In the genomic region with DNA sequence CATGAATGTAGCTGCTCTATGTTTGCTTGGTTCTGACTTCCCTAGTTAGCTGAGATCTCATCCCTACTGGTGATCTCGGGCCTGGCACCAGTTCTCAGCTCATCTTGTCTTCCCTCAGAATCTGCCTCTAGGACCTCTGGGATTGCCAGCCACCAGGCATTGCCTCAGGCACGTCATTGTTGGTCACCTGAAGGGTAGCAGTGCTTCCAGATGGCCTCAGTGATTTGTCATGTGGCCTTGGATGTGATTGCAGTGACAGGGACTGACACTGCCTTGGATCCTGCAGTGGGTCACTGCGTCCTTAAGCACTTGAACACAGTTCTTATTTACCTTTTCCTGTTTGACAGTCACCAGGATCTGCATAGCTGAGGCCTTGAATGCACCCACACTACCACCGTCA, we compare ENCODE assay signal across 24 mouse cellular contexts. TPM values are rescaled to one million over a fixed set of nuclear protein-coding genes. Genes with fewer than 3 reads are reported as not detected.
DNase-seq lines count a peak whose midpoint lies in the region; ATAC-seq and TF ChIP-seq lines count a peak whose summit lies in the region.
"Had no signal": no experiment of that assay in that cellular context is flagged by ENCODE, and none has a peak within 500 bp of the region (broad histone marks: within the 10 kb centered on the region; RNA-seq: fewer than 3 reads in every experiment).

No protein-coding gene starts in this region.

- no peaks in the 10 kb centered on the region for H3K27me3 ChIP-seq in liver, adult 2 months (ENCODE audit: control insufficient read depth, insufficient read depth, low read length)
- H3K27me3 ChIP-seq in liver, embryonic 11.5 days (replicated peaks; ENCODE audit: control insufficient read depth, insufficient read depth, low read length), result no peaks in the 10 kb centered on the region
- no peaks in the 10 kb centered on the region for H3K27me3 ChIP-seq in liver, embryonic 15.5 days
- H3K27me3 ChIP-seq: embryonic facial prominence, embryonic 12.5 days; limb, embryonic 13.5 days had no signal

- no peak for TF ChIP-seq CTCF in liver, adult 2 months (IDR thresholded peaks at IDR 0.05; ENCODE audit: low read depth, low read length)

- H3K27ac ChIP-seq in liver, adult 2 months (replicated peaks; ENCODE audit: insufficient read depth, low read depth, low read length), result no peak overlapping the region
- no peak overlapping the region for H3K27ac ChIP-seq in liver, embryonic 11.5 days (ENCODE audit: low read depth, low read length)
- H3K27ac ChIP-seq in liver, embryonic 15.5 days (replicated peaks), result peak overlapping the region; percentile 48; the same call in 1 of the 2 replicates
- H3K27ac ChIP-seq: embryonic facial prominence, embryonic 12.5 days; heart, embryonic 10.5 days; hindbrain, embryonic 14.5 days; kidney, postnatal 0 days; limb, embryonic 13.5 days had no signal

- no peak overlapping the region for H3K4me2 ChIP-seq in liver, embryonic 11.5 days
- 0 out of 2 replicates have a peak overlapping the region, but pooled peaks have one; percentile 21 for H3K4me2 ChIP-seq in liver, embryonic 15.5 days
- H3K4me2 ChIP-seq: embryonic facial prominence, embryonic 12.5 days; hindbrain, embryonic 14.5 days; limb, embryonic 13.5 days; midbrain, embryonic 11.5 days had no signal

- H3K9ac ChIP-seq in liver, adult 2 months (ENCODE audit: low read depth, low read length), result no peak overlapping the region
- no peak overlapping the region for H3K9ac ChIP-seq in liver, embryonic 11.5 days (ENCODE audit: low read depth, low read length)
- no peak overlapping the region for H3K9ac ChIP-seq in liver, embryonic 15.5 days
- H3K9ac ChIP-seq: embryonic facial prominence, embryonic 12.5 days; forebrain, postnatal 0 days; hindbrain, embryonic 14.5 days; limb, embryonic 13.5 days had no signal

- peak; percentile 44 for DNase-seq in cerebellum, adult 9-11 months
- DNase-seq in cerebellum, adult 11 months, result no peak
- peak; percentile 55 for DNase-seq in liver, adult 2 months (ENCODE audit: extremely low read depth, low read depth, low spot score)
- DNase-seq in liver, embryonic 11.5 days (ENCODE audit: low spot score), result no peak
- peak; percentile 49 for DNase-seq in MN1 (ENCODE audit: low spot score)
- DNase-seq in retina, postnatal 1 day, result no peak
- DNase-seq: B cell, adult 2 months; cerebellum, postnatal 10 days; forebrain, postnatal 0 days; heart, postnatal 4 days; kidney, adult 18-20 months; lung, adult 2 months; lung, postnatal 14 days; thymus, postnatal 14 days had no signal

- no peak for ATAC-seq in liver, embryonic 11.5 days (replicated peaks; ENCODE audit: low FRiP score)
- no peak for ATAC-seq in liver, embryonic 15.5 days (ENCODE audit: insufficient read depth)
- ATAC-seq: activated CD4-positive, CD25-positive, alpha-beta regulatory T cell, adult 4 months; forebrain, postnatal 0 days; inflammation-experienced regulatory T-cells, adult 6 months had no signal

- H3K4me3 ChIP-seq in liver, adult 2 months (ENCODE audit: insufficient read depth, low read depth, low read length), result no peak overlapping the region
- no peak overlapping the region for H3K4me3 ChIP-seq in liver, embryonic 11.5 days (ENCODE audit: low read depth, low read length)
- no peak overlapping the region for H3K4me3 ChIP-seq in liver, embryonic 15.5 days (replicated peaks)
- H3K4me3 ChIP-seq: embryonic facial prominence, embryonic 12.5 days; limb, embryonic 13.5 days had no signal

- peaks cover 37% of the 10 kb centered on the region for H3K4me1 ChIP-seq in liver, adult 2 months (ENCODE audit: control insufficient read depth, insufficient read depth, low read length)
- peaks cover 24% of the 10 kb centered on the region for H3K4me1 ChIP-seq in liver, embryonic 11.5 days (replicated peaks; ENCODE audit: control insufficient read depth, insufficient read depth, low read length)
- peaks cover 80% of the 10 kb centered on the region for H3K4me1 ChIP-seq in liver, embryonic 15.5 days (replicated peaks)
- H3K4me1 ChIP-seq: limb, embryonic 13.5 days had no signal

- H3K79me2 ChIP-seq in liver, adult 2 months (ENCODE audit: control insufficient read depth, insufficient read depth, low read length), result peaks cover 50% of the 10 kb centered on the region

- TF ChIP-seq POLR2A in liver, adult 2 months (IDR thresholded peaks at IDR 0.05; ENCODE audit: extremely low read depth, insufficient read depth, low read length), result no peak

- 38% methylated on average over 4 of the region's 4 CpGs for WGBS in liver, adult 2 months
- 73% methylated on average over 4 of the region's 4 CpGs for WGBS in liver, embryonic 11.5 days
- 65% methylated on average over 4 of the region's 4 CpGs for WGBS in liver, embryonic 15.5 days (ENCODE audit: insufficient replicate concordance)

- H3K9me3 ChIP-seq in liver, embryonic 11.5 days (ENCODE audit: control insufficient read depth, low read length), result no peaks in the 10 kb centered on the region
- no peaks in the 10 kb centered on the region for H3K9me3 ChIP-seq in liver, embryonic 15.5 days (replicated peaks)
- H3K9me3 ChIP-seq: embryonic facial prominence, embryonic 12.5 days; heart, embryonic 10.5 days; limb, embryonic 13.5 days had no signal

- no peaks in the 10 kb centered on the region for H3K36me3 ChIP-seq in liver, adult 2 months (ENCODE audit: control insufficient read depth, insufficient read depth, low read length)
- H3K36me3 ChIP-seq in liver, embryonic 11.5 days (ENCODE audit: control insufficient read depth, insufficient read depth, low read length), result peaks cover 42% of the 10 kb centered on the region
- peaks cover 97% of the 10 kb centered on the region for H3K36me3 ChIP-seq in liver, embryonic 15.5 days (replicated peaks)

RNA-seq across cellular contexts. Expression of a gene that starts 8.7 kb away (rescaled TPM):
- 14.3 and 18.6 TPM in 2 replicates for total RNA-seq in liver, adult 2 months (2014; rRNA removed)
- 36.2 and 38.7 TPM in 2 replicates for polyA plus RNA-seq in liver, adult 2 months (2012; rRNA removed)
- 94.3 and 105 TPM in 2 replicates for polyA plus RNA-seq in liver, embryonic 11.5 days (2014; fragmentation: Nextera tagmentation; extraction: Ambion mirVana)
- polyA plus RNA-seq in liver, embryonic 15.5 days (2015; fragmentation: Nextera tagmentation; extraction: Ambion mirVana), result 40.8 and 42.6 TPM in 2 replicates

RNA-seq across cellular contexts. Expression of a gene that starts 35.8 kb away (rescaled TPM):
- total RNA-seq in liver, adult 2 months (2014; rRNA removed), result 110 and 146 TPM in 2 replicates
- polyA plus RNA-seq in liver, adult 2 months (2012; rRNA removed), result 462 and 466 TPM in 2 replicates
- polyA plus RNA-seq in liver, embryonic 11.5 days (2014; fragmentation: Nextera tagmentation; extraction: Ambion mirVana), result 343 and 358 TPM in 2 replicates
- polyA plus RNA-seq in liver, embryonic 15.5 days (2015; fragmentation: Nextera tagmentation; extraction: Ambion mirVana), result 210 and 226 TPM in 2 replicates

RNA-seq across cellular contexts. Expression of a gene that starts 36.0 kb away (rescaled TPM):
- 8.9 and 10.7 TPM in 2 replicates for total RNA-seq in liver, adult 2 months (2014; rRNA removed)
- 12.3 and 15.2 TPM in 2 replicates for polyA plus RNA-seq in liver, adult 2 months (2012; rRNA removed)
- 9.1 and 10.7 TPM in 2 replicates for polyA plus RNA-seq in liver, embryonic 11.5 days (2014; fragmentation: Nextera tagmentation; extraction: Ambion mirVana)
- 2.4 and 2.6 TPM in 2 replicates for polyA plus RNA-seq in liver, embryonic 15.5 days (2015; fragmentation: Nextera tagmentation; extraction: Ambion mirVana)

RNA-seq across cellular contexts. Expression of a gene that starts 53.8 kb away (rescaled TPM):
- 1.0 and 1.1 TPM in 2 replicates for total RNA-seq in liver, adult 2 months (2014; rRNA removed)
- polyA plus RNA-seq in liver, adult 2 months (2012; rRNA removed), result 0.70 and 4.0 TPM in 2 replicates
- 0.64 and 0.68 TPM in 2 replicates for polyA plus RNA-seq in liver, embryonic 11.5 days (2014; fragmentation: Nextera tagmentation; extraction: Ambion mirVana)
- polyA plus RNA-seq in liver, embryonic 15.5 days (2015; fragmentation: Nextera tagmentation; extraction: Ambion mirVana), result 0.30 and 0.44 TPM in 2 replicates
- total RNA-seq: neutrophil, adult 5-6 weeks had no signal

RNA-seq across cellular contexts. Expression of a gene that starts 55.1 kb away (rescaled TPM):
- total RNA-seq in liver, adult 2 months (2014; rRNA removed), result 81.0 and 89.5 TPM in 2 replicates
- polyA plus RNA-seq in liver, adult 2 months (2012; rRNA removed), result 124 and 129 TPM in 2 replicates
- polyA plus RNA-seq in liver, embryonic 11.5 days (2014; fragmentation: Nextera tagmentation; extraction: Ambion mirVana), result 87.9 and 92.4 TPM in 2 replicates
- 36.9 and 44.5 TPM in 2 replicates for polyA plus RNA-seq in liver, embryonic 15.5 days (2015; fragmentation: Nextera tagmentation; extraction: Ambion mirVana)

Comparison
In these comparisons a context has a peak if more than half of its experiments do, and no peak if none do; other contexts are left out.
1. DNase-seq: peak in cerebellum, adult 9-11 months (single experiment), liver, adult 2 months (single experiment) and MN1 (single experiment); none in cerebellum, adult 11 months (single experiment), liver, embryonic 11.5 days (single experiment) and retina, postnatal 1 day (single experiment).